Mouse (Mus musculus) embryonic facial prominence, embryonic 15.5 days (tissue): ENCODE results near the gene Olfr1196. TPM values are rescaled to one million over a fixed set of nuclear protein-coding genes. Genes with fewer than 3 reads are reported as not detected.
"Not testable (repeated sequence)": the region's sequence is repeated elsewhere in the genome, so short reads cannot be mapped to it uniquely, and the experiment has no call there.

ENCODE experiments used
- ATAC-seq: fragments of 200-750 bp; cut with Nextera tagmentation; 2 replicates; pipeline ENCODE4 v1.8.0; 2017; ENCODE audit warnings: low read depth, moderate TSS enrichment; ENCODE audit not compliant: insufficient number of reproducible peaks, low FRiP score, low TSS enrichment
- H3K27ac ChIP-seq: fragments of 300-500 bp; sonication (generic); replicated peaks from 2 replicates; pipeline ENCODE4 v1.5.1; 2015; ENCODE audit warnings: mild to moderate bottlenecking, inconsistent platforms
- H3K27me3 ChIP-seq: fragments of 300-500 bp; sonication (generic); 2 replicates; pipeline ENCODE4 v1.6.1; 2015; ENCODE audit warnings: inconsistent platforms
- H3K36me3 ChIP-seq: fragments of 300-500 bp; sonication (generic); 2 replicates; pipeline ENCODE4 v1.6.1; 2015; ENCODE audit warnings: mild to moderate bottlenecking, inconsistent platforms
- H3K4me1 ChIP-seq: fragments of 300-500 bp; sonication (generic); 2 replicates; pipeline ENCODE4 v1.6.1; 2015; ENCODE audit warnings: inconsistent platforms
- H3K4me2 ChIP-seq: fragments of 300-500 bp; sonication (generic); replicated peaks from 2 replicates; pipeline ENCODE4 v1.6.1; 2015; ENCODE audit warnings: mild to moderate bottlenecking, inconsistent platforms
- H3K4me3 ChIP-seq: fragments of 300-500 bp; sonication (generic); replicated peaks from 2 replicates; pipeline ENCODE4 v1.5.1; 2015; ENCODE audit warnings: mild to moderate bottlenecking, inconsistent platforms
- H3K9ac ChIP-seq: fragments of 300-500 bp; sonication (generic); 2 replicates; pipeline ENCODE4 v1.6.1; 2015; ENCODE audit warnings: inconsistent platforms
- H3K9me3 ChIP-seq: fragments of 300-500 bp; sonication (generic); replicated peaks from 2 replicates; pipeline ENCODE4 v1.6.1; 2016; ENCODE audit warnings: inconsistent platforms
- WGBS: fragments of 180-500 bp; shearing (Covaris S2); methylation state at CpG from one replicate; pipeline ENCODE4 v1.1.7; 2015; 5-methylcytosine and 5-hydroxymethylcytosine counted together
- polyA plus RNA-seq: library from polyadenylated mRNA; unstranded; fragments of >200 nt; fragmentation: Nextera tagmentation; extraction: Ambion mirVana; gene quantifications from 2 replicates; pipeline ENCODE4 v1.2.1, GENCODE M21; 2015

Gene Olfr1196
- polyA plus RNA-seq, result not detected in 2 replicates

DNA sequence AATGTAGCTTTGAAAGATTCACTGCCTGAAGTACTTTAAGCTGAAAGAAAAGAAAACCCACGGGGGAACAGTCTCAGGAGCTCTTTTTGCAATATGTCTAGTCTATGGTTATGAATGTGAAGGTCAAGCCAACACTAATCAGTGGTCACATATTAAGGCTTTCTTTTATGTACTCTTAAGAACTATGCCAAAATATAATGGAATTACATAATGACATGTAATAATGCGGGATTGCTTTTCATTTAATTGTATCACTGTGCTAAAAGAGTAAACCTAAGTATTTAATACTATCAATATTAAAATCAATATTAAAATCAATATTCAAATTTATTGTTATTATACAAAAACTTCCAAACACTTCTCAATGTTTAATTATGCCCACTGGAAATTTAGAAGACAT, at the start of gene Olfr1196:
TSS of gene Olfr1196 (minus strand) at position 101 of the 400 bp plus-strand sequence.
- ATAC-seq, result no peak
- no peak within 1 kb of the TSS for H3K9ac ChIP-seq
- no peak within 1 kb of the TSS for H3K27ac ChIP-seq
- no peaks in the 10 kb centered on the region for H3K4me1 ChIP-seq
- WGBS, result 81% methylated on average over 2 of the region's 2 CpGs
- H3K36me3 ChIP-seq, result no peaks in the 10 kb centered on the region
- H3K4me3 ChIP-seq, result no peak within 1 kb of the TSS
- H3K27me3 ChIP-seq, result no peaks in the 10 kb centered on the region
- no peaks in the 10 kb centered on the region for H3K9me3 ChIP-seq
- H3K4me2 ChIP-seq, result no peak within 1 kb of the TSS

DNA sequence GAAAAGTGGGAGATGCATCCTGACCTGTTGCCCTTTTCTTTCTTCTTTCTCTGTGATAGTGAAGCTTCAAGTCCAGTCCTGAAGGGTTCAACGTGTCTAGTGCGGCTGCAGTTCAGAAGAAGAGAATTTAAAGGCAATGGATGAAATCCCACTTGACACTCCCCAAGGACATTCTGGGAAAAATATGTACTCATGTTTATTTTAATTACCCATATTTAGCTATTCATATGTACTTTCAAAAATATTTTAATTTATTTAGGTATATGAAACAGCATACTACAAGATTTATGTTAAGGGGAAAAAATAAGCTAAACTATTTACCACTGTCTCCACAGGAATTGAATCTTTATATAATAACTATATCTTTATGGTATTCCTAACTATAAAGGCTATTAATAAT, 46.9 kb upstream of the Olfr1196 start, which contains the start of gene Olfr1198:
TSS of gene Olfr1198 (minus strand) at position 101 of the 400 bp plus-strand sequence.
- no peaks in the 10 kb centered on the region for H3K27me3 ChIP-seq
- no peak for ATAC-seq
- no peaks in the 10 kb centered on the region for H3K4me1 ChIP-seq
- no peaks in the 10 kb centered on the region for H3K9me3 ChIP-seq
- WGBS, result 90% methylated on average over 2 of the region's 2 CpGs
- no peak within 1 kb of the TSS for H3K27ac ChIP-seq
- H3K9ac ChIP-seq, result no peak within 1 kb of the TSS
- H3K36me3 ChIP-seq, result no peaks in the 10 kb centered on the region
- no peak within 1 kb of the TSS for H3K4me2 ChIP-seq
- H3K4me3 ChIP-seq, result no peak within 1 kb of the TSS

DNA sequence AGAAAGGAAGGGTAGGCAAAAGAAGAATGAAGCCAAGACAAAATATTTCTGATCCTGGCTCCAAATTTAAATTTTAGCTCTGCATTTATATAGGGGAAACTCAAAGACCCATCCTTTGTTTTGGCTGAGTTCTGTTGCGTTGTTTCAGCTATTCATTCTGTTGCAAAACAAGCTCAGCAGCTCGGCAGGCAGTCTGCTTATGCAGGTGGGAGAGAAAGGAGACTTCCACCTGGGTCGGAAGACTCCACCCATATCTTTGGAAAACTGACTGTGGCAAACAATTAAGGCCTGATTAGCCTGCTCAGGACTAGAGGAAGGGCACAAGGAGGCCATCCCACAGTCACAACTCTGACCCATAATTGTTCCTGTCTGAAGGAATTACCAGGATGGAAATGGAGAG, 39.0 kb upstream of the Olfr1196 start:
- no peaks in the 10 kb centered on the region for H3K4me1 ChIP-seq

DNA sequence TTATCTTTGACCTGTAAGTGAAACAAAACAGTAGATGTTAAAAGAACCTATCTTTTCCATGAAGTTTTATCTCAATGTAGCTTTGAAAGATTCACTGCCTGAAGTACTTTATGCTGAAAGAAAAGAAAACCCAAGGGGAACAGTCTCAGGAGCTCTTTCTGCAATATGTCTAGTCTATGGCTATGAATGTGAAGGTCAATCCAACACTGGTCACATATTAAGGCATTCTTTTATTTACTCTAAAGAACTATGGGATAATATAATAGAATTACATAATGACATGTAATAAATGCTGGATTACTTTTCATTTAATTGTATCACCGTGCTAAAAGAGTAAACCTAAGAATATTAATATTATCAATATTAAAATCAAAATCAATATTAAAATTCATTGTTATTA, 27.9 kb upstream of the Olfr1196 start, which contains the start of gene Olfr1197:
TSS of gene Olfr1197 (minus strand) at position 101 of the 400 bp plus-strand sequence.
- ATAC-seq, result no peak
- no peaks in the 10 kb centered on the region for H3K9me3 ChIP-seq
- 86% methylated on average over 1 of the region's 1 CpGs for WGBS
- no peak within 1 kb of the TSS for H3K9ac ChIP-seq
- H3K4me2 ChIP-seq, result no peak within 1 kb of the TSS
- H3K4me3 ChIP-seq, result no peak within 1 kb of the TSS
- H3K36me3 ChIP-seq, result no peaks in the 10 kb centered on the region
- no peaks in the 10 kb centered on the region for H3K27me3 ChIP-seq
- no peak within 1 kb of the TSS for H3K27ac ChIP-seq
- no peaks in the 10 kb centered on the region for H3K4me1 ChIP-seq

More for the DNA sequence above, 39.0 kb upstream of the Olfr1196 start:
- 63% methylated on average over 3 of the region's 3 CpGs for WGBS
- H3K9ac ChIP-seq, result no peak overlapping the region
- no peak overlapping the region for H3K4me2 ChIP-seq
- H3K9me3 ChIP-seq, result no peaks in the 10 kb centered on the region
- no peak overlapping the region for H3K27ac ChIP-seq
- no peak for ATAC-seq
- no peak overlapping the region for H3K4me3 ChIP-seq
- no peaks in the 10 kb centered on the region for H3K27me3 ChIP-seq
- H3K36me3 ChIP-seq, result no peaks in the 10 kb centered on the region

DNA sequence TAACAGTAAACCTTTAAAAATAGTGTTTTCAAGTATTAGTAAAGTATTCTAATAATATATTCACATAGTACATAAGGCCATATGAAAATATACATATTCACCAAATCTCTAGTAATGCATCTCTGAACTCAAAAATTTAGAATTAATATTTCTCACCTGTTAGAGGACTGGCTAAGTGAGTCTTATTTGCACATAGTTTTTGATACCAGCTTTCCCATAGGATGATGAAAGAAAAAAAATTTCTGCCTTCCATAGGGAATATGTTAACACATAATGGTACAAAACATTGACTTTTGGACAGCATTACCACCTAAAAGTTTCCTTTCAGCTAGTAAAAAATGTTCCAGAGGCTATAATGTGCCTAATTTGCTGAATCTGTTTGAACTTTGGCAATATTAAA, 15.3 kb downstream of the Olfr1196 start, which contains the start of gene Olfr1195:
TSS of gene Olfr1195 (minus strand) at position 101 of the 400 bp plus-strand sequence.
- ATAC-seq, result no peak
- Histone ChIP-seq H3K27me3 (no peaks in the 10 kb centered on the region), H3K36me3 (no peaks in the 10 kb centered on the region)

DNA sequence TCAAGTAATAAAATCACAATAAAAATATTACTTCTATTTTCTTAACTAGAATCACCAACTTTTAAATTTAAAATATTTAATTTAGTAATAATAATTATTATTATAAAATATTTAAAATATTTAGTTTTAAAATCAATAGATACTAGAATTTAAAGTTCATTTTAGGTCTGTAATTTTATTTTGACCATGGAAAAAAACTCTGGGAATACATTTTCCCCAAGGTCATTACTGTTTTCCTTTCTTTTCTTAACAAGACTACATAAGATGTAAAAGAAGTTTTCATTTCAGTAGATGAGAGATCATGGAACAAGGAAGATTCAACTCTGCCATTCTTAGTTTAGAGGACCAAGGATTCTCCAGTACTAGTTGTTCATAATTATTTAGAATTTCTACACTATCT, 29.1 kb downstream of the Olfr1196 start, which contains the start of gene Olfr1193:
TSS of gene Olfr1193 (plus strand) at position 301 of the 400 bp plus-strand sequence.
- H3K4me3 ChIP-seq, H3K9ac ChIP-seq, H3K27me3 ChIP-seq, H3K4me2 ChIP-seq, H3K9me3 ChIP-seq, H3K36me3 ChIP-seq, H3K27ac ChIP-seq, H3K4me1 ChIP-seq, ATAC-seq: not testable (repeated sequence)

More for the DNA sequence above, 15.3 kb downstream of the Olfr1196 start, which contains the start of gene Olfr1195:
- H3K9ac ChIP-seq, result no peak within 1 kb of the TSS
- H3K27ac ChIP-seq, result no peak within 1 kb of the TSS
- H3K4me2 ChIP-seq, result no peak within 1 kb of the TSS
- no peak within 1 kb of the TSS for H3K4me3 ChIP-seq
- H3K9me3 ChIP-seq, result no peaks in the 10 kb centered on the region
- no peaks in the 10 kb centered on the region for H3K4me1 ChIP-seq

DNA sequence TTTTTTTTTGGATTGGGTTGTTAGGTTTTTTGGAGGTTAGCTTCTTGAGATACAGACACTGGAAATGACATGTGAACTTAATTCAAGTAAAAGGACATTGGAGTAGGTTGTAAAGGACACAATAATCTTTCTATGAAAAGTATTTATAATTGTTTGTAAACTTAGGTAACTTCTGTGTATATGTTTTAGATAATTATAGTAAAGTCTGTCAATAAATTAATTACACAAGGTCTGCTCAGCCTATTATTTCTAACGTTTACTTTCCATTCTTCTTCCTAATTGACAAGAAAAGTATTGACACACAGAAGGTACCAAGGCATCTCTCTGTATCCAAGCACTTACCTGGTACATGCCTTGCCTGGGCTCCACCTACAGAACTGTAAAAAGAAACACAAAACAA, 56.2 kb downstream of the Olfr1196 start, which contains the start of gene Olfr1192-ps1:
TSS of gene Olfr1192-ps1 (plus strand) at position 301 of the 400 bp plus-strand sequence.
- Histone ChIP-seq H3K4me1 (no peaks in the 10 kb centered on the region), H3K36me3 (no peaks in the 10 kb centered on the region), H3K4me2 (no peak within 1 kb of the TSS), H3K27me3 (no peaks in the 10 kb centered on the region), H3K9me3 (no peaks in the 10 kb centered on the region), H3K27ac (no peak within 1 kb of the TSS), H3K4me3 (no peak within 1 kb of the TSS), H3K9ac (no peak within 1 kb of the TSS)
- ATAC-seq, result no peak
- 42% methylated on average over 1 of the region's 1 CpGs for WGBS

Other genes starting within 250 kb of the Olfr1196 start
- not detected in 2 replicates for gene Olfr1183, start 249.7 kb downstream of the Olfr1196 start, polyA plus RNA-seq
- not detected in 2 replicates for gene Olfr1184, start 221.0 kb downstream of the Olfr1196 start, polyA plus RNA-seq
- not detected in 2 replicates for gene Olfr1185-ps1, start 211.3 kb downstream of the Olfr1196 start, polyA plus RNA-seq
- gene Olfr1186, start 186.0 kb downstream of the Olfr1196 start, polyA plus RNA-seq, result not detected in 2 replicates
- not detected in 2 replicates for gene Olfr1188, start 147.7 kb downstream of the Olfr1196 start, polyA plus RNA-seq
- gene Olfr1189, start 118.1 kb downstream of the Olfr1196 start, polyA plus RNA-seq, result not detected in 2 replicates
- gene Olfr1191-ps1, start 64.1 kb downstream of the Olfr1196 start, polyA plus RNA-seq, result not detected in 2 replicates
- 0.04 TPM in 1 of 2 replicates, not detected in the other for gene Olfr1192-ps1, start 56.1 kb downstream of the Olfr1196 start, polyA plus RNA-seq
- gene Olfr1193, start 29.0 kb downstream of the Olfr1196 start, polyA plus RNA-seq, result not detected in 2 replicates
- gene Olfr1195, start 15.4 kb downstream of the Olfr1196 start, polyA plus RNA-seq, result not detected in 2 replicates
- not detected in 2 replicates for gene Olfr1197, start 27.8 kb upstream of the Olfr1196 start, polyA plus RNA-seq
- gene Olfr1198, start 46.8 kb upstream of the Olfr1196 start, polyA plus RNA-seq, result 0.18 TPM in 1 of 2 replicates, not detected in the other
- gene Olfr1199, start 55.9 kb upstream of the Olfr1196 start, polyA plus RNA-seq, result not detected in 2 replicates
- gene Olfr1200, start 65.9 kb upstream of the Olfr1196 start, polyA plus RNA-seq, result not detected in 2 replicates
- gene Olfr1201, start 88.4 kb upstream of the Olfr1196 start, polyA plus RNA-seq, result not detected in 2 replicates
- not detected in 2 replicates for gene Olfr1202, start 109.9 kb upstream of the Olfr1196 start, polyA plus RNA-seq
- not detected in 2 replicates for gene Olfr1205, start 125.1 kb upstream of the Olfr1196 start, polyA plus RNA-seq
- not detected in 2 replicates for gene Olfr1204, start 144.7 kb upstream of the Olfr1196 start, polyA plus RNA-seq
- not detected in 2 replicates for gene Olfr1206, start 158.6 kb upstream of the Olfr1196 start, polyA plus RNA-seq
- gene Olfr1208, start 197.7 kb upstream of the Olfr1196 start, polyA plus RNA-seq, result 0.11 TPM in 1 of 2 replicates, not detected in the other
- gene Olfr1209, start 210.6 kb upstream of the Olfr1196 start, polyA plus RNA-seq, result not detected in 2 replicates
- not detected in 2 replicates for gene Olfr1211, start 233.5 kb upstream of the Olfr1196 start, polyA plus RNA-seq
- gene Olfr1212, start 249.4 kb upstream of the Olfr1196 start, polyA plus RNA-seq, result not detected in 2 replicates